Mouse (Mus musculus) kidney, adult 18-20 months (tissue): ENCODE results near the gene H6pd.
A peak's percentile ranks its signal among the peaks of the same experiment; 100 is the strongest.

Experiments used
- DNase-seq: peaks from one replicate; pipeline ENCODE4 v3.0.0; 2021

Gene H6pd

DNA sequence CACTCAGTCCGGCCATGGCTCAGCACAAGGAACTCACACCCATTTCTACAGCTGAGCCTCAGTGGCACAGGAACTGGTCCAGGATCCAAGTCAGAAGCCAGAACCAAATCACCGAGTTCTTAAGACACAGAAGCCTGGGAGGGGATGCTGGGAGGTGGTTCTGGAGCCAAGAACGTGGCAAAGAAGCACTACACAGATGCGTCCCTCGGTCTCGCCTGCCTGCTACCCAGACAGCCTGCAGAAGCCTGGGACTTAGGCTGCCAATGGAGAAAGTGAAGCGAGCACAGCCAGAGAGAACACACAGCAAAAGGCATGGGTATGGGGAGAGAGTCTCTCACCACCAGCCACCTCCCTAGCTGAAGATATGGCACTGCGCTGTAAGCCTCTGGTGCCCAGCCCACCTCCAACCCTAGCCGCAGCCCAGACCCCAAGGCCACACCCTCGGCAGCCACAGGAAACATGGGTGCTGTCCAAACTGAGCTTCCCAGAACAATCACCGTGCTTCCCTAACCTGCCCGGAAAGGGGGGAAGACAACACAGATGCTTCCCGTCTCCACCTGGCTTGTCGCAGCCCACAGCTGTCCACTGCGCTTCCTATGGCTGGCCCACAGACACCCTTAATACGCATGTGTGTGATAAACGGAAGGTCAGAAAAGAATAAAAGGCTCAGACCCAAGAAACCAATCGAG is 67.6 kb downstream of the H6pd start:
- no peak for DNase-seq

DNA sequence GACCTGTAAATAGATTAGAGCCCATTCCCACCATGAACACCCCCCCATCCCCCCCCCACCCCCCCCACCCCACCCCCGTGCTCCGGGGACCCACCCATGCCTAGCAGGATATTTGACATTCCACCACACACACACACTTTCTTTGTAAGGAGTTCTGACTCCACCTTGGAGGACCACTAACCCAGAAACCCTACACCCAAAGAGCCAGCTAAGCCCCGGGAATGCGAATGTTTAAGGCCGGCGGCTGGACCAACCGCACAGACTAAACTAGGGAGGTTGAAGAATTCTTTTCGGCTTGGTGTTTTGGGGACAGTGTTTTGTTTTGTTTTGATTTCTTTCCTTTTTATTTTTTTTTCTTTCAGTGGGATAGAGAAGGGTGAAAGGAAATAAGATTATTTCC is 70.1 kb downstream of the H6pd start:
- no peak for DNase-seq

DNA sequence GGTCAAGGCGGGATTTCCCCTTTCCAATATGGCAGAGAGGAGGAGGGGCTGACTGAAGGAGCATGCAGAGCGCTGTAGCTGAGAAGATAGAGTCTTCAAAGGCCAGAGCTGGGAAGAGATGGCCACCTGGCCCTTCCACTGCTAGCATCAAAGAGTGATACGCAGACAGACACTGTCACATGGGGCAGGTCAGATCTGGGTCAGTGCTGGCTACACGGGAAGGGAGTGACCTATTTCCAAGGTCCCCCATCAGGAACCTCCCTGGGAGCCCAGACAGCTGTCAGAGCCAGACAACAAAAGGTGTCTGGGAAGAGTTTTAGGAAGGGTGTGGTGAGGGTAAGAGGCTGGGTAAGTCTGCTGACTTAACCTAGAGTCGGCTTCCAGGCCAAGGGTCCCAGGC is 71.9 kb downstream of the H6pd start:
- peak; percentile 29 for DNase-seq

DNA sequence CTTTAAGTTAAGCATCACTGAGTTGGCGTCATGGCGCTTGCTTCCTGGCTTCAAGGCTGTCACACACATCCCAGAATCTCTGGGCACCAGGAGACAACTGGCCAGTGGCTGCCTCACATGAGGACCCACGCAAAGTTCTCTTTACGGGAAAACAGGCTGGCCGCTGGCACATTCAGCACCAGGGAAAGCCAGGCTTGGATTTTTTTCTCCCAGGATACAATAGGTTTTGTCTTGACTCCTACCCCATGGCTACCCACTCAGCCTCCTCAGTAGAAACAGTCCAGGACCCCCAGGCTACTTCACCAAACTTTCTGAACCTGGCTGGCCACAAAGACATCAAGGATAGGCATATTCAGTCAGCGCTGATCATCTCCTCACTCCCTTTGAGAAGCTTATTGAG is 73.4 kb downstream of the H6pd start:
- no peak for DNase-seq

DNA sequence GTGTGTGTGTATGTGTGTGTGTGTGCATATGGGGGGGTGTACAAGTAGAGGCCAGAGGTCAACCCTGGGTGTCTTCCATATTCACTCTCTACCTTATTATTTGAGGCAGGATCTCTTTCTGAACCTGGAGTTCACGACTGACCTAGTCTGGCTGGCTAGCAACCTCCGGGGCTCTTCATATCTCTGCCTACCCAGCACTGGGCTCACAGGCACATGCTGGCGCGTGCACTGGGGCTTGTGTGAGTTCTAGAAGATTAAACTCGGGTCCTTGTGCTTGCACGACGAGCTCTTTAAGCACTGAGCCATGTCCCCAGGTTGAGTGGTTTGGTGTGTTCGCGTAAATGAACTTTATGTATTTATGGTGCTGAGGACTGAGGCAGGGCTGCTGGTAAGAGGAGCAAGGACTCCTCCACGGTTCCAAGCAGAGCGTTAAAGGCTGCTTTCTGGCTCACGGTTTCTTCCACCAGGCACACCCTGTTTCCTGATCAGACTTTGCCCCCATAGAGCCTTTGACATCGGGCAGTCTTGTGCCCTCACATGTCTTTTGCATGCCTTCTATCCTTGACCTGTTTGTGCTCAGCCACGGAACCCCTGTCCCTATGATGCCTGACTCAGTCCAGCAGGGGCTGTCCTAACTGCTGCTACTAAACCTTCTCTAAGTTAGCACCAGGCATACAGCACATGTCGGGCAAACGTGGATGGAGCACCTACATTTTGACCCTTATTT is 75.1 kb downstream of the H6pd start:
- DNase-seq, result no peak

DNA sequence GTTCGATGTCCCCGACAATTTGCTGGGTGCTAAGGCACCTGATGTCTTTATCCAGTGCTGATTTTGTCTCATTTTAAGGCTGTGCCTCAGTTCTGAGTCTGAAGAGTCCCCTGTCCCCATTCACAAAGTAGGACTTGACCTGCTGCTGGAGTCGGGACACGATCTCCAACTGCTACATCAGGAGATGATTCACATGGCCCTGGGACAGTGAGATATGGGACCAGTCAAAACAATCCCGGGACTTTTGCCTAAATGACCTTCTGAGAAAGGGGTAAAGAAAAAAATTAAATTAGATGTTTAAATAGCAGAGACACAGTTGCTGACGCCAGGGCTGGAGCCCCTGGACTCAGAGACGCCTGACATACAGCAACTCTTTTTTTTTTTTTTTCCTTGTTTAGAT is 75.8 kb downstream of the H6pd start:
- no peak for DNase-seq

DNA sequence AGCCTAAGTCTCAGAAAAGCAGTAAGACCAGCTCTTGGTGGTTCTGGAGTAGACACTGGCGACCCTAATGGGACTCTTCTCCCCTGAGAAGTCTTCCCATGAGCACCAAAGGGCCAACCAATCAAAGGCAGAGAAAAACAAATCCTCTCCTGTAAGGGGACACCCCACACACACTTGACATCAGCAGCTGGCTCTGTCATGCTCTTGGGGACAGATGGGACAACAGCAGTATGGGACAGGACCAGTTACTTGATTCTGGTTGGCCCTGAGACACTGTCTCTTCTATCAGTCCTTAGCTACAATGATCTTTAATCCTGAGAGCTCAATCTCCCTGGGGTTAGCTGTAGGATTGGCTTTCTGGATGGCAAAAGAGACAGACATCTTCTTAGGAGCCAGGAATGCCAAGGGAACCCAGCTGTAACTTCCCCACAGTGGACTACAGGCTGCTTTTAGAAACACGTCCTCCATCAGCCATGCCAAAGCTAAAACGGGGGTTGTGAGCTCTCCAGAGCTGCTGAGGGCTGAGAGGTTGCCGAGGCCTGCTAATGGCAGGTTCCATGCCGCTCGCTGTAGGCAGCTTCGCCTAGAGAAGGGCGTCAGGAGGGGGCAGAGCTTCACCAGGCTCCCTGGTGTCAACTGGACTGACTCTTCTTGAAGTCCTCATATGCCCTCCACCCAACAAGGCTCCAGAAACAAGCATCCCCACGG is 76.6 kb downstream of the H6pd start:
- no peak for DNase-seq

DNA sequence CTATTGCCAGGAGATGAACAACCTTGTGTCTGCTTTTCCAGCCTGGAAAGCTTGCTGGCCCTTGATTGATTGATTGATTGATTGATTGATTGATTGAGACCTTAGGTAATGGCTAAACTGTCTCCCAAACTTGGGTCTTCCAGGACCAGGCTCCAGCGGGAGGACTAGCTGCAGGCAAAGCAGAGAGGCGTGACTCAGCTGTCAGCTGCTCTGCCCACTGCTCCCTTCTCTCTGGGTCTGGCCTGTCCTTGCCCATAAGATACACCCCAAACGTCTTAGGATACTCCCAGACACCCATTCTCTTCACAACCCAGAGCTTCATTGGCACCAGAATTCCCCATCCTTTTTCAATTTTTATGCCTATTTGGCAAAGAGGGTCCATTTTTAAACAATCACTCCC is 78.1 kb downstream of the H6pd start:
- no peak for DNase-seq
